Mouse (Mus musculus) bone marrow, adult 2 months (tissue): ENCODE results near the gene Pole3. TPM values are rescaled to one million over a fixed set of nuclear protein-coding genes. Genes with fewer than 3 reads are reported as not detected.

ENCODE experiments used
- H3K27ac ChIP-seq: fragments of 200-500 bp; 2 replicates; pipeline ENCODE4 v1.5.1; 2012; ENCODE audit warnings: low read depth, mild to moderate bottlenecking, control low read depth, inconsistent platforms, low read length; ENCODE audit not compliant: control insufficient read depth, poor library complexity, insufficient read depth
- H3K4me1 ChIP-seq: fragments of 200-500 bp; 2 replicates; pipeline ENCODE4 v1.6.1; 2011; ENCODE audit warnings: low read length; ENCODE audit not compliant: control insufficient read depth, insufficient read depth
- H3K4me3 ChIP-seq: fragments of 200-500 bp; replicated peaks from 2 replicates; pipeline ENCODE3; 2011; ENCODE audit warnings: mild to moderate bottlenecking, low read depth, low read length, control low read depth; ENCODE audit not compliant: control insufficient read depth
- CTCF ChIP-seq: fragments of 200-500 bp; IDR thresholded peaks from 2 replicates; pipeline ENCODE4 v1.5.1; 2011; ENCODE audit warnings: low read length, control low read depth; ENCODE audit not compliant: control insufficient read depth, insufficient read depth
- POLR2A ChIP-seq: fragments of 200-500 bp; IDR thresholded peaks from 2 replicates; pipeline ENCODE4 v1.6.1; 2011; ENCODE audit warnings: low read depth, mild to moderate bottlenecking, control low read depth, low read length, borderline replicate concordance; ENCODE audit not compliant: control insufficient read depth
- WGBS: fragments of 180-500 bp; shearing (Covaris S2); methylation state at CpG from one replicate; pipeline ENCODE4 v1.1.7; 2018; 5-methylcytosine and 5-hydroxymethylcytosine counted together
- polyA plus RNA-seq: library from polyadenylated mRNA; stranded (reverse); fragments of >200 nt; gene quantifications from 2 replicates; pipeline ENCODE4 v1.2.4, GENCODE M21; 2011; ENCODE audit warnings: low replicate concordance; ENCODE audit not compliant: missing spikeins, insufficient read depth, insufficient read length

Pole3 gene
- polyA plus RNA-seq, 1 experiment: 56.5 TPM

GRCm38 (mm10) chr4:62508839-62509238, 16.0 kb downstream of the Pole3 start:
- Histone ChIP-seq H3K27ac (no peak overlapping the region), H3K4me1 (no peaks in the 10 kb centered on the region), H3K4me3 (no peak overlapping the region)
- 95% methylated on average over 5 of the region's 5 CpGs for WGBS
- TF ChIP-seq POLR2A (no peak), CTCF (no peak)

- no peak overlapping the region for H3K27ac ChIP-seq
- no peaks in the 10 kb centered on the region for H3K4me1 ChIP-seq
- no peak overlapping the region for H3K4me3 ChIP-seq
- 20% methylated on average over 2 of the region's 2 CpGs for WGBS
- TF ChIP-seq POLR2A (no peak), CTCF (peak; percentile 42; the same call in 1 of the 2 replicates)
These were observed 18.1 kb downstream of the Pole3 start for GRCm38 (mm10) chr4:62506798-62507197.

GRCm38 (mm10) chr4:62505991-62506390, 18.9 kb downstream of the Pole3 start:
- 68% methylated on average over 3 of the region's 3 CpGs for WGBS
- no peak for TF ChIP-seq POLR2A
- no peak for TF ChIP-seq CTCF
- H3K4me1 ChIP-seq: no peaks in the 10 kb centered on the region
- H3K27ac ChIP-seq: no peak overlapping the region
- H3K4me3 ChIP-seq: no peak overlapping the region

GRCm38 (mm10) chr4:62503374-62503970, 21.4 kb downstream of the Pole3 start, which contains the start of gene Hdhd3:
TSS of gene Hdhd3 (minus strand) at chr4:62503467.
- TF ChIP-seq POLR2A (no peak), CTCF (no peak)
- Histone ChIP-seq H3K27ac (0 out of 2 replicates have a peak within 1 kb of the TSS, but pooled peaks have one; percentile 3), H3K4me1 (no peaks in the 10 kb centered on the region), H3K4me3 (peak within 1 kb of the TSS; percentile 74)
- WGBS: 83% methylated on average over 3 of the region's 3 CpGs

GRCm38 (mm10) chr4:62502969-62503368, 21.9 kb downstream of the Pole3 start:
- TF ChIP-seq CTCF (no peak), POLR2A (no peak)
- 17% methylated on average over 7 of the region's 7 CpGs for WGBS
- Histone ChIP-seq H3K27ac (no peak overlapping the region), H3K4me1 (no peaks in the 10 kb centered on the region), H3K4me3 (no peak overlapping the region)

GRCm38 (mm10) chr4:62501964-62502732, 22.7 kb downstream of the Pole3 start:
- H3K4me1 ChIP-seq: no peaks in the 10 kb centered on the region
- 0 out of 2 replicates have a peak overlapping the region, but pooled peaks have one; percentile 3 for H3K27ac ChIP-seq
- under 1% methylated on average over 38 of the region's 38 CpGs for WGBS

GRCm38 (mm10) chr4:62501534-62501933, 23.3 kb downstream of the Pole3 start:
- Histone ChIP-seq H3K4me3 (peak overlapping the region; percentile 74), H3K4me1 (no peaks in the 10 kb centered on the region), H3K27ac (no peak overlapping the region)
- 3% methylated on average over 7 of the region's 7 CpGs for WGBS
- TF ChIP-seq CTCF (no peak), POLR2A (no peak)

More at GRCm38 (mm10) chr4:62501964-62502732, 22.7 kb downstream of the Pole3 start:
- no peak for TF ChIP-seq CTCF
- peak; percentile 41; the same call in 1 of the 2 replicates for TF ChIP-seq POLR2A
- H3K4me3 ChIP-seq: peak overlapping the region; percentile 74

- no peak for TF ChIP-seq POLR2A
- TF ChIP-seq CTCF: no peak
- H3K4me1 ChIP-seq: no peaks in the 10 kb centered on the region
- WGBS: 77% methylated on average over 4 of the region's 4 CpGs
- no peak overlapping the region for H3K27ac ChIP-seq
- no peak overlapping the region for H3K4me3 ChIP-seq
These were observed 24.1 kb downstream of the Pole3 start for GRCm38 (mm10) chr4:62500799-62501198.
